Mouse (Mus musculus): ENCODE data around the gene R3hcc1l. TPM values are rescaled to one million over a fixed set of nuclear protein-coding genes. Genes with fewer than 3 reads are reported as not detected.

The R3hcc1l gene
- polyA plus RNA-seq, 2 experiments = 7.8 to 12.2 TPM

DNA sequence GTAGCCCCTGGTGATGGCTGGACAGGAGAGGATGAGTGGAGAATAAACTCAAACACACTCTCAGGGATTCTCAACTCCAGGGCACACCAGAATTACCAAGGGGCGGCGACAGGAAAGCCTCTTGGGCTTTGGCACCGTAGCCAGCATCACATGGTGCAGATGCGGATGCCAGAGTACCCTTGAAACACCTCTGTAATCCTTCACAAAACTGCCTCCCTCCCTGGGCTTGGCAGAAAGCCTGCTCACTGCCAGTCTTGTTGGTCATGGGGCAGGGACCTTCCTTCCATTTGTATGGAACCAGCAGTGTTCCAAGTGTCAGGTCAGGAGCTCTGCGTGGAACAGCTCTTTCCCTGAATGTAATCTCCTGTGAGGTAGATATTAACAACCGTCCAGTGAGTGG lies 109.5 kb downstream of the R3hcc1l start:
- no peaks in the 10 kb centered on the region; the same call in none of the 2 replicates for H3K27me3 ChIP-seq (ENCODE audit: control insufficient read depth, insufficient read depth, low read length)
- DNase-seq (ENCODE audit: low read depth in 3 of 3, low spot score in 3 of 3) (no peak), ATAC-seq (ENCODE audit: insufficient read depth) (no peak)
- H3K9ac ChIP-seq (replicated peaks) = no peak overlapping the region
- no peaks in the 10 kb centered on the region for H3K9me3 ChIP-seq (ENCODE audit: control insufficient read depth, low read length)
- TF ChIP-seq CTCF (IDR thresholded peaks at IDR 0.05; ENCODE audit: low read depth) (no peak), EP300 (IDR thresholded peaks at IDR 0.05; ENCODE audit: low read depth) (no peak)
- no peaks in the 10 kb centered on the region for H3K36me3 ChIP-seq (replicated peaks; ENCODE audit: control insufficient read depth, insufficient read depth, low read depth)
- H3K4me1 ChIP-seq (replicated peaks; ENCODE audit: control insufficient read depth in 2 of 2, insufficient read depth in 2 of 2, low read length in 1 of 2) = no peaks in the 10 kb centered on the region
- no peak overlapping the region for H3K4me3 ChIP-seq (ENCODE audit: insufficient read depth in 1 of 2, low read depth in 2 of 2, low read length in 2 of 2)
- 63% methylated on average over 6 of the region's 6 CpGs for WGBS (ENCODE audit: insufficient replicate concordance)
- no peak overlapping the region for H3K27ac ChIP-seq
- H3K4me2 ChIP-seq (ENCODE audit: low read depth) = no peak overlapping the region

DNA sequence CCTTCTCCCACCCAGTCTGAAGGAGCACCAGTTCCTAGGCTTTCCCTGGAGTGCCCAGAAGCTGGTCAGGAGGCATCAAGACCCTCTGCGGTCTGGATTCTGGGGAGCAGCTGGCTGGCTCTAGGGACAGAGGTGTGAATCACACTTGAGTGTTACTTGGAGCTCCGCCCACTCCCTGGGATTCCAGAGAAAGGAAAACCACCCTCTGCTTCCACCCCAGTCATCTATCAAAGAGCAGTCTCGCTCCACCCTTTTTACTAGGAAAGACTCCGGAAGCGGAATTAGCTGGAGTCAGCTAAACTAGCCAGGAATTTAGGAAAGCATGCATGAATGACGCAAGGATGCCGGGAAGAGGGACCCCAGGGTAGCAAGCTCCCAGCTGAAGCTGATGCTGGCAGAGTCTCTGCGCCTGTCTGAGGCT lies 113.0 kb downstream of the R3hcc1l start:
- H3K9me3 ChIP-seq (ENCODE audit: control insufficient read depth, low read length) = no peaks in the 10 kb centered on the region
- H3K4me3 ChIP-seq (ENCODE audit: insufficient read depth in 1 of 2, low read depth in 2 of 2, low read length in 2 of 2) = no peak overlapping the region
- ATAC-seq (ENCODE audit: insufficient read depth) = no peak
- H3K4me2 ChIP-seq (ENCODE audit: low read depth) = no peak overlapping the region
- no peak overlapping the region for H3K27ac ChIP-seq
- H3K9ac ChIP-seq (replicated peaks) = no peak overlapping the region
- H3K27me3 ChIP-seq (ENCODE audit: control insufficient read depth, insufficient read depth, low read length) = no peaks in the 10 kb centered on the region; the same call in none of the 2 replicates
- H3K36me3 ChIP-seq (replicated peaks; ENCODE audit: control insufficient read depth, insufficient read depth, low read depth) = no peaks in the 10 kb centered on the region
- no peak for TF ChIP-seq EP300 (IDR thresholded peaks at IDR 0.05; ENCODE audit: low read depth)
- no peak for TF ChIP-seq CTCF (IDR thresholded peaks at IDR 0.05; ENCODE audit: low read depth)
- 7% methylated on average over 8 of the region's 8 CpGs for WGBS (ENCODE audit: insufficient replicate concordance)
- no peak for DNase-seq (ENCODE audit: low read depth in 3 of 3, low spot score in 3 of 3)
- no peaks in the 10 kb centered on the region for H3K4me1 ChIP-seq (replicated peaks; ENCODE audit: control insufficient read depth in 2 of 2, insufficient read depth in 2 of 2, low read length in 1 of 2)

DNA sequence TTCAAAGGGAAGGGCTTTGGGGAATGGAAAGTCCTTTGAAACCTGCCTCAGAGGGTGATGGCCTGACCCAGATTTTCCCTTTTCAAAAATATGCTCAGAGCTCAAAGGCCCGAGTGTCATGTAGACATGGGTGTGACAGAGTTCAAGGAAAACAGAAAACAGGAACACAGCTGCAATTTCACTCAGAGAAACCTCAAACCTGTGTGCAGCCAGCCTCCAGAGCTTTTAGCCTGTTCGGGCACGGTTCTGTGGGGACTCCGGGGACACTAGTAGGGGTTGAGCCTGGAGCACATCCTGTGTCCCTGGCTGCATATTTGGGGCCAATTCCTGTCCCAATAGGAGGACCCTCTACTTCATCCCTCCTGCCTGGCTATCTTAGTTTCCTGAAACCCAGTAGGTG lies 113.7 kb downstream of the R3hcc1l start:
- WGBS (ENCODE audit: insufficient replicate concordance) = 55% methylated on average over 4 of the region's 4 CpGs
- Histone ChIP-seq H3K4me3 (ENCODE audit: insufficient read depth in 1 of 2, low read depth in 2 of 2, low read length in 2 of 2) (no peak overlapping the region), H3K4me2 (ENCODE audit: low read depth) (no peak overlapping the region), H3K9me3 (ENCODE audit: control insufficient read depth, low read length) (no peaks in the 10 kb centered on the region), H3K36me3 (replicated peaks; ENCODE audit: control insufficient read depth, insufficient read depth, low read depth) (no peaks in the 10 kb centered on the region), H3K27me3 (ENCODE audit: control insufficient read depth, insufficient read depth, low read length) (no peaks in the 10 kb centered on the region; the same call in none of the 2 replicates), H3K9ac (replicated peaks) (no peak overlapping the region), H3K27ac (no peak overlapping the region), H3K4me1 (replicated peaks; ENCODE audit: control insufficient read depth in 2 of 2, insufficient read depth in 2 of 2, low read length in 1 of 2) (no peaks in the 10 kb centered on the region)
- no peak for DNase-seq (ENCODE audit: low read depth in 3 of 3, low spot score in 3 of 3)
- no peak for TF ChIP-seq EP300 (IDR thresholded peaks at IDR 0.05; ENCODE audit: low read depth)
- TF ChIP-seq CTCF (IDR thresholded peaks at IDR 0.05; ENCODE audit: low read depth) = no peak
- no peak for ATAC-seq (ENCODE audit: insufficient read depth)

DNA sequence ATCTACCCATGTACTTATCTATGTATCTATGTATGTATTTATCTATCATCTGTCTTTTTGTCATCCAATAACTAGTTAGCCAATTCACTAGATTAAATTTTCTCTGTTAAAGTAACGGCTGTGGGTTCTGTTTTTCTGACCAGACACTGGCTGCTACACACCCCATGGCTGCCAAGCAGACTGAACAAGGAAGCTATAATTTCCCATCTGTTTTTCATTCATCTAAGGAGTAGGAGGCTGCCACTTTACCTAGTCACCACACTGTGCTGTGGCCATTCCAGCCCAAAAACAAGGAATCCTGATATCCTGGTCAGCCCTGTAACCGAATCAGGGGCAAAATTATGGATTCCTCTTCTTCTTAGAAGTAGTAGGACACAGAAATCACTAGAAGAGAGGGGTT lies 115.1 kb downstream of the R3hcc1l start:
- no peak overlapping the region for H3K4me3 ChIP-seq (ENCODE audit: insufficient read depth in 1 of 2, low read depth in 2 of 2, low read length in 2 of 2)
- no peaks in the 10 kb centered on the region for H3K36me3 ChIP-seq (replicated peaks; ENCODE audit: control insufficient read depth, insufficient read depth, low read depth)
- H3K27ac ChIP-seq = no peak overlapping the region
- no peak for DNase-seq (ENCODE audit: low read depth in 3 of 3, low spot score in 3 of 3)
- TF ChIP-seq EP300 (IDR thresholded peaks at IDR 0.05; ENCODE audit: low read depth) (no peak), CTCF (IDR thresholded peaks at IDR 0.05; ENCODE audit: low read depth) (no peak)
- H3K9ac ChIP-seq (replicated peaks) = no peak overlapping the region
- no peak overlapping the region for H3K4me2 ChIP-seq (ENCODE audit: low read depth)
- no peaks in the 10 kb centered on the region; the same call in none of the 2 replicates for H3K27me3 ChIP-seq (ENCODE audit: control insufficient read depth, insufficient read depth, low read length)
- WGBS (ENCODE audit: insufficient replicate concordance) = 45% methylated on average over 2 of the region's 2 CpGs
- H3K4me1 ChIP-seq (replicated peaks; ENCODE audit: control insufficient read depth in 2 of 2, insufficient read depth in 2 of 2, low read length in 1 of 2) = no peaks in the 10 kb centered on the region
- H3K9me3 ChIP-seq (ENCODE audit: control insufficient read depth, low read length) = no peaks in the 10 kb centered on the region
- no peak for ATAC-seq (ENCODE audit: insufficient read depth)

DNA sequence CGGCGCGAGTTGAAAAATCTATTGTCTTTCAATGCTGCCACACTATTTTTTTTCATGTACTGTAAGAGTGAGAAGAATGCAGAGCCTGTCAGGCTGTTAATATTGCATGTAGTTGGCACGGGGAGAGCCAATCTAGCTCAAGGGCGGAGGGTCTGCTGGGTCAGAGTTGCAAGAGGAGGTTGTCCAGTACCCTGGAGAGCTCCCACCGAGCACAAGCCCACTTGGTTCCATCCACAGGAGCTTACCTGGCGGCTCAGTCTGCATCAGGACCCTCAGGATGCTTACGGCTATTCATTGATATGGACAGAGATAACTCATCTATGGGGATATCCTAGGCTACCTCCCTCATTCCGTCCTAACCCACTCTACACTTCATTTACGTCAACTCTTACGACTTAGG lies 118.1 kb downstream of the R3hcc1l start:
- Histone ChIP-seq H3K27me3 (ENCODE audit: control insufficient read depth, insufficient read depth, low read length) (no peaks in the 10 kb centered on the region; the same call in none of the 2 replicates), H3K9ac (replicated peaks) (no peak overlapping the region), H3K4me1 (replicated peaks; ENCODE audit: control insufficient read depth in 2 of 2, insufficient read depth in 2 of 2, low read length in 1 of 2) (no peaks in the 10 kb centered on the region), H3K4me3 (ENCODE audit: insufficient read depth in 1 of 2, low read depth in 2 of 2, low read length in 2 of 2) (no peak overlapping the region), H3K36me3 (replicated peaks; ENCODE audit: control insufficient read depth, insufficient read depth, low read depth) (no peaks in the 10 kb centered on the region), H3K9me3 (ENCODE audit: control insufficient read depth, low read length) (no peaks in the 10 kb centered on the region), H3K27ac (no peak overlapping the region), H3K4me2 (ENCODE audit: low read depth) (no peak overlapping the region)
- DNase-seq (ENCODE audit: low read depth in 3 of 3, low spot score in 3 of 3) (no peak), ATAC-seq (ENCODE audit: insufficient read depth) (no peak)
- no peak for TF ChIP-seq CTCF (IDR thresholded peaks at IDR 0.05; ENCODE audit: low read depth)
- no peak for TF ChIP-seq EP300 (IDR thresholded peaks at IDR 0.05; ENCODE audit: low read depth)
- WGBS (ENCODE audit: insufficient replicate concordance) = 47% methylated on average over 11 of the region's 11 CpGs

Data from liver, embryonic 14.5 days (tissue).